Mouse (Mus musculus): ENCODE results near the gene Glod4. TPM values are rescaled to one million over a fixed set of nuclear protein-coding genes. Genes with fewer than 3 reads are reported as not detected.
A peak's percentile ranks its signal among the peaks of the same experiment; 100 is the strongest.

Glod4 gene
- polyA plus RNA-seq, 1 experiment from 2014 or later = 131 TPM

DNA sequence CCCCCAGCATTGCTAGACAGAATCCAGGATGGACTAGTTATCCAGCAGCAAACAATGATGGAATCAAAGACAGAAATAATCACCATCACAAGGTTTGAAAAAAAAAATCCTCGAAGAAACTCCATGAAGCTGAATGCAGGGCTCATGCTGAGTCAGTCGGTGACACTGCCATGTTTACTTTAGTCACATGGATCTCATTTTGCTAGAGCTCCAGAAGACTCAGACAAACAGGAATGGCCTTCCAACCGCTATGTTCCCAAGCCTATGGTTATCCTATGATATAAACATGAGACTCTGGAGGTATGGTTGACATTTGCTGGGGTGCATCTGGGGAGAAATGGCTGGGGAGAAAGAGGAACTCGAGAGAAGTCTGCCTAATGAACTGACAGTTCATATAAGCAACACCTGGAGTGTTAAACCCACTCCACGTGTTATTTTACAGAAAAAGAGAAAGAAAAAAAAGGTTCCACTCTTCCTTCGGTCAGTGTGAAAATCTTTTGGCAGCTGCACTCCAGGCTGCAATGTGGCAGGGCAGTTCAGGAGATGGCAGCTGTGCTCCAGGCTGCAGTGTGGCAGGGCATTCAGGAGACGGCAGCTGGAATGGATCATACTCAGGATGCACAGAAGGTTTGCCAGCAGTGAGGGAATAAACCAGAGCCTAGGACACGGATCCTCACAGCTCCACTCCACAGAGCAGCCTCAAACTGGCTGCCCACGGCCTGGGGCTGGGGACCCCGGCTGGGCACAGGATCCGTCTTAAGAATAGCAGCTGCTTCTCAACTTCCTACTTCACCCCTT is 169.0 kb downstream of the Glod4 start:
- H3K4me1 ChIP-seq (replicated peaks; ENCODE audit: insufficient read depth, low read length) = no peaks in the 10 kb centered on the region; the same call in 1 of the 2 replicates
- no peaks in the 10 kb centered on the region for H3K9me3 ChIP-seq (replicated peaks; ENCODE audit: low read length)
- no peaks in the 10 kb centered on the region; the same call in 1 of the 2 replicates for H3K36me3 ChIP-seq (ENCODE audit: insufficient read depth, low read length)
- ATAC-seq (replicated peaks; ENCODE audit: low FRiP score, low read depth) (no peak), DNase-seq (ENCODE audit: low spot score) (no peak)
- no peaks in the 10 kb centered on the region for H3K27me3 ChIP-seq (ENCODE audit: insufficient read depth, low read length)
- H3K4me2 ChIP-seq (ENCODE audit: low read length) = no peak overlapping the region
- WGBS = 54% methylated on average over 11 of the region's 11 CpGs
- peak overlapping the region; percentile 15; the same call in 1 of the 2 replicates for H3K27ac ChIP-seq
- H3K9ac ChIP-seq (ENCODE audit: low read depth, low read length) = no peak overlapping the region
- TF ChIP-seq CTCF (IDR thresholded peaks at IDR 0.05; ENCODE audit: low read depth) = no peak
- no peak overlapping the region for H3K4me3 ChIP-seq (replicated peaks; ENCODE audit: low read depth, low read length)

Other genes starting within 250 kb of the Glod4 start
- gene 1700016K19Rik, start 243.8 kb downstream of the Glod4 start, polyA plus RNA-seq (2015; fragmentation: Nextera tagmentation; extraction: Ambion mirVana) = 0.38 and 0.50 TPM in 2 replicates
- gene Rflnb, start 215.9 kb downstream of the Glod4 start, polyA plus RNA-seq (2015; fragmentation: Nextera tagmentation; extraction: Ambion mirVana) = 39.3 and 43.1 TPM in 2 replicates
- gene Vps53, start 64.1 kb downstream of the Glod4 start, polyA plus RNA-seq (2015; fragmentation: Nextera tagmentation; extraction: Ambion mirVana) = 39.0 and 44.9 TPM in 2 replicates
- gene Fam57a, start 64.1 kb downstream of the Glod4 start, polyA plus RNA-seq (2015; fragmentation: Nextera tagmentation; extraction: Ambion mirVana) = 14.5 and 15.2 TPM in 2 replicates
- gene Dbil5, start 26.1 kb downstream of the Glod4 start, polyA plus RNA-seq (2015; fragmentation: Nextera tagmentation; extraction: Ambion mirVana) = 0.93 and 1.4 TPM in 2 replicates
- gene Gemin4, start 26.1 kb downstream of the Glod4 start, polyA plus RNA-seq (2015; fragmentation: Nextera tagmentation; extraction: Ambion mirVana) = 17.4 and 20.4 TPM in 2 replicates
- 20.8 and 21.2 TPM in 2 replicates for gene Mrm3, start within 50 bp of the Glod4 start, polyA plus RNA-seq (2015; fragmentation: Nextera tagmentation; extraction: Ambion mirVana)
- gene Nxn, start 155.4 kb upstream of the Glod4 start, polyA plus RNA-seq (2015; fragmentation: Nextera tagmentation; extraction: Ambion mirVana) = 23.7 and 26.0 TPM in 2 replicates
- gene Timm22, start 163.2 kb upstream of the Glod4 start, polyA plus RNA-seq (2015; fragmentation: Nextera tagmentation; extraction: Ambion mirVana) = 122 and 128 TPM in 2 replicates

All from kidney, postnatal 0 days (tissue).